Mouse (Mus musculus) heart, postnatal 0 days (tissue): ENCODE results near the gene Ppp1r9b. TPM values are rescaled to one million over a fixed set of nuclear protein-coding genes. Genes with fewer than 3 reads are reported as not detected.

Experiments used
- ATAC-seq: fragments of 200-750 bp; cut with Nextera tagmentation; 2 replicates; pipeline ENCODE4 v1.8.0; 2017; ENCODE audit warnings: low read depth, moderate number of reproducible peaks, moderate library complexity; ENCODE audit not compliant: insufficient read depth
- DNase-seq: peaks from one replicate; pipeline ENCODE4 v3.0.0-alpha.2; 2016; ENCODE audit warnings: low spot score
- H3K27ac ChIP-seq: fragments of 300-500 bp; sonication (generic); 2 replicates; pipeline ENCODE4 v1.5.1; 2014; ENCODE audit warnings: low read depth, mild to moderate bottlenecking
- H3K27me3 ChIP-seq: fragments of 300-500 bp; sonication (generic); 2 replicates; pipeline ENCODE4 v1.6.1; 2014; ENCODE audit warnings: low read length, mixed read lengths; ENCODE audit not compliant: control insufficient read depth, insufficient read depth
- H3K36me3 ChIP-seq: fragments of 300-500 bp; sonication (generic); replicated peaks from 2 replicates; pipeline ENCODE4 v1.6.1; 2014; ENCODE audit warnings: low read length, mixed read lengths; ENCODE audit not compliant: control insufficient read depth, insufficient read depth
- H3K4me1 ChIP-seq: fragments of 300-500 bp; sonication (generic); 2 replicates; pipeline ENCODE4 v1.6.1; 2014; ENCODE audit warnings: antibody characterized with exemption; ENCODE audit not compliant: control insufficient read depth, insufficient read depth
- H3K4me2 ChIP-seq: fragments of 300-500 bp; sonication (generic); 2 replicates; pipeline ENCODE4 v1.6.1; 2014; ENCODE audit warnings: low read depth, mild to moderate bottlenecking, low read length, moderate library complexity
- H3K4me3 ChIP-seq: fragments of 300-500 bp; sonication (generic); 2 replicates; pipeline ENCODE4 v1.5.1; 2014; ENCODE audit warnings: low read depth, low read length
- H3K9ac ChIP-seq: fragments of 300-500 bp; sonication (generic); replicated peaks from 2 replicates; pipeline ENCODE4 v1.6.1; 2014; ENCODE audit warnings: low read depth, low read length, mixed read lengths
- H3K9me3 ChIP-seq: fragments of 300-500 bp; sonication (generic); replicated peaks from 2 replicates; pipeline ENCODE4 v1.6.1; 2016; ENCODE audit warnings: low read length; ENCODE audit not compliant: control insufficient read depth
- CTCF ChIP-seq: IDR thresholded peaks from 2 replicates; pipeline ENCODE4 v1.5.1; 2016; ENCODE audit warnings: antibody characterized with exemption, control low read depth, low read depth
- EP300 ChIP-seq: IDR thresholded peaks from 2 replicates; pipeline ENCODE4 v1.6.1; 2016; ENCODE audit warnings: antibody characterized with exemption, low read depth
- WGBS: fragments of 180-500 bp; shearing (Covaris S2); extraction: QIAGEN DNeasy Blood & Tissue Kit; methylation state at CpG from one replicate; pipeline ENCODE4 v1.1.7; 2014; 5-methylcytosine and 5-hydroxymethylcytosine counted together
- polyA plus RNA-seq: library from polyadenylated mRNA; unstranded; fragments of >200 nt; fragmentation: Nextera tagmentation; extraction: Ambion mirVana; gene quantifications from 2 replicates; pipeline ENCODE4 v1.2.1, GENCODE M21; 2015
- total RNA-seq: library from RNA; depleted of rRNA; stranded (reverse); fragments of >200 nt; gene quantifications from 2 replicates; pipeline ENCODE4 v1.2.3, GENCODE M21; 2014; ENCODE audit warnings: low replicate concordance

Gene Ppp1r9b
- total and polyA plus RNA-seq, 2 experiments from 2014 or later: 4.7 to 27.6 TPM

DNA sequence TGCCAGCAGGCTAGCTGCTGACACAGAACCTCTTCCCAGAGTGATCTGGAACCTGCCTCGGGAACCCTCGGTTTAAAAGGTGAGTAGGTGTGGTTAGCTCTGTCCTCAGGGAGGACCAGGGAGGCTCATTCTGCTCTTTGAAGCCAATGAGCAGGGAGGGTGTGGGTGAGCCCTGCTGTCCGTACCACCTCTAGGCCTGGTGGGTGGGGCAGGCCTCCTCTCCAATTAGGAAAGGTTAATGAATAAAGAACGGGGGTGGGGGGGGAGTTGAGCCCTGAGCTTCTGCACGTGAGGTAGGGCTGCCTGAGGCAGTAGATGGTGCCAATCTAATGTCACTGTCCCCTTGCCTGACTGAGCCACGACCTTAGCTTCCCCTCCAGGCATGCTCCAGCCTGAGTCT is 42.1 kb downstream of the Ppp1r9b start:
- Histone ChIP-seq H3K9me3 (no peaks in the 10 kb centered on the region), H3K4me1 (no peaks in the 10 kb centered on the region), H3K27me3 (no peaks in the 10 kb centered on the region), H3K4me2 (no peak overlapping the region), H3K4me3 (no peak overlapping the region), H3K9ac (no peak overlapping the region), H3K27ac (no peak overlapping the region), H3K36me3 (peaks cover 62% of the 10 kb centered on the region)
- TF ChIP-seq EP300 (no peak), CTCF (no peak)
- ATAC-seq: no peak
- WGBS: 42% methylated on average over 6 of the region's 6 CpGs
- DNase-seq: no peak

DNA sequence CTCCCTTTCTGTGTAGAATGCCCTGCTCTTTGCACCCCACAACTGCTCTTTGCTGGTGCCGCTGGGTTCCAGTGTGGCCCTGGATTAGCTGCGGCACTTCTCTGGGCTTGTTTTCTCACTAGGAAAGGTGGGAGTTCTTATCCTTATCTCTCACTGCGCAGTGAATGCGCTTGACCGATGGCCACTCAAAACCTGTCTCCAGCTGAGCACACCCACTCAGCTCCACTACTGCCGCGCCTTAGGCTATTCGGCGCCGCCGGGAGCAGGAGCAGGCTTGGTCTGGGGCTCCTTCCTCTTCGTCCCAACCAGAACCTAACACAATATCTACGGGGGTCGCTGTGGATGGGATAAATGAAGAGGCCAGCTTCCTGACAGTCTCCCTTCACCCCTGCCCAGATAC is 42.8 kb downstream of the Ppp1r9b start:
- no peak overlapping the region for H3K27ac ChIP-seq
- H3K4me2 ChIP-seq: no peak overlapping the region
- DNase-seq (no peak), ATAC-seq (no peak)
- WGBS: 43% methylated on average over 14 of the region's 14 CpGs
- no peaks in the 10 kb centered on the region for H3K9me3 ChIP-seq
- peaks cover 64% of the 10 kb centered on the region for H3K36me3 ChIP-seq
- H3K9ac ChIP-seq: no peak overlapping the region
- H3K4me1 ChIP-seq: no peaks in the 10 kb centered on the region
- no peak overlapping the region for H3K4me3 ChIP-seq
- TF ChIP-seq EP300 (no peak), CTCF (no peak)
- H3K27me3 ChIP-seq: no peaks in the 10 kb centered on the region

DNA sequence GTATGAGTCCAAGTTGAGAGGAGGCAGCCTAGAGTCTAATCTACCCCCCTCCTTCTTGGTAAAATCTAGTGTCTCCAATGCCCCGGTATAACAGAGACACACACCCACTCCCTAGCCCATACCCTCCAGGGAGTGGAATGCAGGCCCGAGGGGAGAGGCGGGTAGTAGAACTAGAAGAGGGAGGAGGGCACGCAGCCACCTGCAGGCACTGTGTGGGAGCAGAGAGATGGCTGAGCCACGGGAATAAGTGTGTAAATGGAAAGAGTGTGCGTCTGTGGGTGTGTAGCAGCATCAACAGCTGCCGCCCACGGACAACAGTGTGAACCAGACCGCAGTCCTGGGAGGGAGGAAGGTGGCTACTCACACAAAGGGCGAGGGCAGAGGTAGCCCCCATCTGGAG is 44.1 kb downstream of the Ppp1r9b start:
- DNase-seq: no peak
- no peak overlapping the region for H3K27ac ChIP-seq
- H3K36me3 ChIP-seq: peaks cover 61% of the 10 kb centered on the region
- no peaks in the 10 kb centered on the region for H3K9me3 ChIP-seq
- 64% methylated on average over 10 of the region's 10 CpGs for WGBS
- H3K4me1 ChIP-seq: 0 out of 2 replicates have a peak, but pooled peaks cover 3% of the 10 kb centered on the region
- TF ChIP-seq CTCF (no peak), EP300 (no peak)
- H3K4me3 ChIP-seq: no peak overlapping the region
- H3K27me3 ChIP-seq: no peaks in the 10 kb centered on the region
- no peak overlapping the region for H3K9ac ChIP-seq
- no peak overlapping the region for H3K4me2 ChIP-seq
- ATAC-seq: no peak

DNA sequence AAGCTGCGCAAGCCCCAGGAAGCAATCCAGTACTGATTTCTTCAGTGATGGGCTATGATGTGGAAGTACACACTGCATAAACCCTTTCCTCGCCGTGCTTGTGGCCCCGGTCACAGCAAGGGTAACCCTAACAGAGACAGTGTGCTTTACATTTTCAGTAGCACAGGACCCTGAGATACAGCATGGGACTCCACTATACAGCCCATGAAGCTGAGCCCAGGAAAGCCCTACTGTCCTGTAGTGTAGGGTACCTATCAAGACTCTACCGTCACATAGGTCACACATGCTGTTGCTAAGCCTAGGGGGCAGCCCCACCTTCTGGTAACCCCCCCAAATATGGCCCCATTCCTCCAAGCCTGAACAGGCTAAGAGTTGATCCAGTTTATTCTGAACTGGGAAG is 45.7 kb downstream of the Ppp1r9b start:
- DNase-seq (no peak), ATAC-seq (no peak)
- Histone ChIP-seq H3K27ac (no peak overlapping the region), H3K9me3 (no peaks in the 10 kb centered on the region), H3K4me1 (peaks cover 11% of the 10 kb centered on the region; the same call in 1 of the 2 replicates), H3K9ac (no peak overlapping the region), H3K36me3 (peaks cover 53% of the 10 kb centered on the region), H3K4me3 (no peak overlapping the region), H3K4me2 (no peak overlapping the region), H3K27me3 (no peaks in the 10 kb centered on the region)
- TF ChIP-seq CTCF (no peak), EP300 (no peak)
- 93% methylated on average over 5 of the region's 5 CpGs for WGBS

DNA sequence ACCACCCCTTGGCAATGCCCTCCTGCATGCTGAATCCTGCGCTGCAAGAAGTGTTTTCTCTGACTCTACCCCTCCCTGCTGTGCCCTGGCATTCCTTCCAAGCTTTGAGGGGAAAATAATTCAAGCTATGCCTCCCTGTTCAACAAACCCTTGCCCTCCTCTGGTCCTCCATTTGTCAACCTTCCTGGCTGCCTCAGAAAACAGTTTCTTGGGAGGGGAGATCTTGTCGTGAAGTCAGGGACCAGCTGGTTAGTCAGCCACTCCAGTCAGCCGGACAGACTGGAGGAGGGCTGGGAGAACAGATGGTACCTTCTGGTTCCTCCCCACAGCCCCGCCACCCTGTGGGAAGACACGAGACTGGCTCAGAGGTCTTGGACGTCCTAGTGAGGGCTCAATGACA is 46.5 kb downstream of the Ppp1r9b start:
- no peak for TF ChIP-seq CTCF
- TF ChIP-seq EP300: no peak

DNA sequence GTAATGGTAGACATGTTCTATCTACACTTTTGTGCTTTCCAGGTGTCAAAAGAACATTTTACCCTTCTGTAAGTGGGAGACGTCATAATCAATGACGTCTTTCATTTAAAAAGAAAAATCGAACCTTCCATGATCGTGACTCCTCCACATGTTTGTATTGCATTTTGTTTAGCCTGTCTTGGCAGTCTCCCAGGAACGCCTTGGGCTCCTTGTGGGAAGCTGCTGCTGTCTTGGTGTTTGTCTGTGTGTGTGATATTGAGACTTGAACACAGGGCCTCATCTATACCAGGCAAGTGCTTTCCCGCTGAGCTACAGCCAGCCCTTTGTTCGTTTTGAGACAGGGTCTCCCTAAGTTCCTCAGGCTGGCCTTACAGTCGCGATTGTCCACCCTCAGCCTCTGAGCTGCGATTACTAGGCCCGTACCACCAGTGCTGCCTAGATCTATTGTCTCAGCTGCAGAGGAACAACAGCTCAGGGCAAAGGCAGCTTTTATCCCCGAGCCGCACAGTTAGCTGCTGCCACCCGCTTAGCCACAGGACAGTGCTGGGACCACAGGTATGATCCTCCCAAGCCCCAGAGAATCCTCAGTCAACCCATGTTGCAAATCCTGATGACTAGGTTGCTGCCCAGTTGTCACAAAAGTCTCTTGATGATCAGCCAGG is 47.5 kb downstream of the Ppp1r9b start:
- no peak overlapping the region for H3K27ac ChIP-seq
- H3K36me3 ChIP-seq: peaks cover 42% of the 10 kb centered on the region
- no peaks in the 10 kb centered on the region for H3K9me3 ChIP-seq
- peaks cover 11% of the 10 kb centered on the region; the same call in 1 of the 2 replicates for H3K4me1 ChIP-seq
- WGBS: 79% methylated on average over 14 of the region's 14 CpGs
- no peak overlapping the region for H3K9ac ChIP-seq
- no peak for TF ChIP-seq EP300
- no peak for TF ChIP-seq CTCF
- H3K4me3 ChIP-seq: no peak overlapping the region
- no peak overlapping the region for H3K4me2 ChIP-seq
- ATAC-seq: no peak
- no peak for DNase-seq
- H3K27me3 ChIP-seq: no peaks in the 10 kb centered on the region

More for the DNA sequence above, 46.5 kb downstream of the Ppp1r9b start:
- Histone ChIP-seq H3K4me2 (no peak overlapping the region), H3K4me3 (no peak overlapping the region), H3K4me1 (peaks cover 11% of the 10 kb centered on the region; the same call in 1 of the 2 replicates), H3K27me3 (no peaks in the 10 kb centered on the region), H3K9me3 (no peaks in the 10 kb centered on the region), H3K27ac (no peak overlapping the region), H3K36me3 (peaks cover 45% of the 10 kb centered on the region), H3K9ac (no peak overlapping the region)
- no peak for ATAC-seq
- no peak for DNase-seq
- WGBS: 70% methylated on average over 6 of the region's 6 CpGs
